Mouse (Mus musculus): ENCODE results near the gene Galm. TPM values are rescaled to one million over a fixed set of nuclear protein-coding genes. Genes with fewer than 3 reads are reported as not detected.

Galm gene
- polyA plus RNA-seq, 1 experiment, result 27.5 TPM

DNA sequence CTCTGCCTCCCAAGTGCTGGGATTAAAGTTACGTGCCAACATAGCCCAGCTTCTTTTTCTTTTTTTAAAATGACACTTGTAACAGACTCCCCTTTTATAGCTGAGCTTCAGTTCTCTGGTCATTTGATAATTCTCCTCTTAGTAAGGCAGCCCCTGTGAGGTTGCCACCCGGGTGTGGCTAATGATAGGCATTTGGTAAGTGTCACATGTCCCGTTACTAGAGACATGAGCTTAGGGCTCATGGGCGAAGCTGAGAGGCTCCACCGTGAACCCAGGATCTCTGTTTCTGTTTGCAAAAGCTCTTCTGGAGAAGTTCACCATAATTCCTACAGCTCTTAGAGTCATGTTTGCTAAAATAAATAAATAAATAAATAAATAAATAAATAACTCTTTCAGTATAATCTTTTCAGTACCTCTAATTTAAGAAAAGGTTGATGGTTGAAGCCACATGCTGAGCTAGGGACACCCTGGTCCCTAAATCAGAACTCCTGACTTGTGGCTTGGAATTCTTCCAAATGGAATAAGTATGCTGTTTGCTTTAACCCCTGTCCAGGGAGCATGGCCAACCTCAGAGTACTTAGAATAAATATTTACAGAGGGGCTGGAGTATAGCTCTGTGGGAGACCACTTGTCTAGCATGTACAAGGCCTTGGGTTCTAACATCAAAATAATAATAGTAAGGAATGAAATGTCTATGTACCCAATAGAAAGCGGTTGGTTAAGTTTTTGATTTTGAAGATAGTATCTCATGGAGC lies 16.4 kb downstream of the Galm start:
- no peak for TF ChIP-seq CTCF (IDR thresholded peaks at IDR 0.05; ENCODE audit: control insufficient read depth, insufficient read depth, insufficient replicate concordance, low read depth, low read length)
- TF ChIP-seq POLR2A (IDR thresholded peaks at IDR 0.05; ENCODE audit: control insufficient read depth, low read depth, low read length), result no peak
- no peak overlapping the region for H3K4me3 ChIP-seq (ENCODE audit: control insufficient read depth, low read depth, low read length)
- H3K36me3 ChIP-seq (ENCODE audit: control insufficient read depth, insufficient read depth, low read length), result no peaks in the 10 kb centered on the region
- no peaks in the 10 kb centered on the region for H3K27me3 ChIP-seq (ENCODE audit: control insufficient read depth, insufficient read depth, low read length)
- peaks cover 12% of the 10 kb centered on the region for H3K4me1 ChIP-seq (ENCODE audit: control insufficient read depth, insufficient read depth, low read length)
- no peak overlapping the region for H3K27ac ChIP-seq (ENCODE audit: control insufficient read depth, insufficient read depth, low read depth, low read length)

DNA sequence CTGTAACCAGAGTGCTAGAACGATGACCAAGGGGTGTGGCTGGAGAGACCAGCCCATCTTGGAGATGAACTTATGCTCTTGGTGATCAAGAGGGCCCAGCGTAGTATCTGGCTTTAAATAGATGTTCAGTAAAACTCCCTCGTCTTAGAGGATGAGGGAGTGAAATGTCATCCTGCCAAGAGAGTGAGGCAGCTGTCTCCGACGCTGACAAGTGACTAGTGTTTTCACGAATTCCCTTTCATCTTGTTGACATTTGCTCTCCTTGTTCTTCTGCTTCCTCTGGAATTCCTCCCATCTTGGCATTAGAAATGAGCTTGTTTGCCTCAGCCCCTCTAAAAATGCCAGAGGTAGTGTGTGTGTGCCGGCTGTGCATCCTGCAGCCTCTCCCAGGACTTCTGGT lies 17.9 kb downstream of the Galm start:
- Histone ChIP-seq H3K4me3 (ENCODE audit: control insufficient read depth, low read depth, low read length) (no peak overlapping the region), H3K36me3 (ENCODE audit: control insufficient read depth, insufficient read depth, low read length) (no peaks in the 10 kb centered on the region), H3K4me1 (ENCODE audit: control insufficient read depth, insufficient read depth, low read length) (peaks cover 10% of the 10 kb centered on the region), H3K27ac (ENCODE audit: control insufficient read depth, insufficient read depth, low read depth, low read length) (no peak overlapping the region), H3K27me3 (ENCODE audit: control insufficient read depth, insufficient read depth, low read length) (no peaks in the 10 kb centered on the region)
- TF ChIP-seq POLR2A (IDR thresholded peaks at IDR 0.05; ENCODE audit: control insufficient read depth, low read depth, low read length), result no peak
- no peak for TF ChIP-seq CTCF (IDR thresholded peaks at IDR 0.05; ENCODE audit: control insufficient read depth, insufficient read depth, insufficient replicate concordance, low read depth, low read length)

DNA sequence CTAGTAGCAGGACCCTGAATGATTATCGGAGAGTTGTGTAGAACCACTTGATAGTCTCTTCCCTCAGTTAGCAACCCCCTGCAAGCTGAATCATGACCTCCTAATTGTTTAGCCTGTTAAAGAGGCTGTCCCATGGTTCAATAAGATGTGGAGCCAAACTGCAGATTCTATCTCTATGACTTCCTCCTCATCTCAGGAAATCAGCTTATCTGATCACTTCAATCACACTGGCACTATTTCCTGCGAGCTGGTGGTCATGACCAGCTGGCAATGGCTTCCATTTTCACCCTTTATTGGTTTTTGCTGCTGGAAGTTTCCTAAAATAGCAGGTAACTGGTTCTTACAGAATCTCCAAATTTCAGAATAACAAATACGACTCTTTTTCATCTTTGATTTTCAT lies 18.5 kb downstream of the Galm start:
- TF ChIP-seq POLR2A (IDR thresholded peaks at IDR 0.05; ENCODE audit: control insufficient read depth, low read depth, low read length), result no peak
- TF ChIP-seq CTCF (IDR thresholded peaks at IDR 0.05; ENCODE audit: control insufficient read depth, insufficient read depth, insufficient replicate concordance, low read depth, low read length), result no peak
- Histone ChIP-seq H3K27me3 (ENCODE audit: control insufficient read depth, insufficient read depth, low read length) (no peaks in the 10 kb centered on the region), H3K4me1 (ENCODE audit: control insufficient read depth, insufficient read depth, low read length) (peaks cover 10% of the 10 kb centered on the region), H3K4me3 (ENCODE audit: control insufficient read depth, low read depth, low read length) (no peak overlapping the region), H3K36me3 (ENCODE audit: control insufficient read depth, insufficient read depth, low read length) (no peaks in the 10 kb centered on the region), H3K27ac (ENCODE audit: control insufficient read depth, insufficient read depth, low read depth, low read length) (no peak overlapping the region)

DNA sequence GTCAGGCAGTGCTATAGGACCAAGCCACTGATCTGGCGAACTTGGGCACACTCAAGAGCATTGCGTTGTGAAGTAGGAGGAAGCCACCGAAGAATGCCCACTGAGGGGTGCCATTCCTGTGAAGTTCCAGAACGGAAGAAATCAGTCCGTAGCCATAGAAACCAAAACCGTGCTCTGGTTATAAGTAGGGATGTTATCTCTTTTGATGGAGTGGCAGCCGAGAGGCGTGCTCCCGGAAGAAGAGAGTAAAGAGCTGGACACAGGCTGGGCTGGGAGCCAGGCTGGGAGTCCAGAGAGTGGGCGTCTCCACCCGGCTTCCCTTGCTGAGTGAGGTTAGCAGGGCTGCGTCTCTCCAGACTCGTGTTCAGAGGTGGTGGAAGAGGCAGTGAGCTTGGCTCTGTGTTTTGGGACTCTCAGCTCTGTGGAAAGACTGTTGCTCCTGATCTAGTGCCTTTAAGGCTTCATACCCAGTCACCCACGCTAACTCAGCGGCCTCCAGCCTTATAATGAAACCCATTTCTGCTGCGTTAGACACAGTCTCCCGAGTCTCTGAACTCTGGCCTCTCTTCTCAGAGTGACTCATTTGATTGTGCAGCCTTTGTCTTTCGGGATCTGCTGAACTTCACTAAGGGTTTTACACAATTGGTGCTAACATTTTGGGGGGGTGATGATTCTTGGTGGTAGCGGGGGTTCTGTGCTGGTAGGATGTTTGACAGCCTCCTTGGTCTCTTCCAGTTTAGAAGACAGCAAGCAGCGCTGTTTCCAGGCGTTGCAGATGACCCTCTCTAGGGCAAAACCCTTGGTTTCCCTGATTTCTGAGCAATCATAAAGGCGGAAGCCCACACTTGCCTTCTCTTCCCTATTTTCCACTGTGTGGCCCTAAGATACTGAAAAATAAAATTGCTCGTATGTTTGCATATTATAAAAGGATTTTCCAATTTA lies 21.1 kb downstream of the Galm start:
- Histone ChIP-seq H3K27me3 (ENCODE audit: control insufficient read depth, insufficient read depth, low read length) (no peaks in the 10 kb centered on the region), H3K4me3 (ENCODE audit: control insufficient read depth, low read depth, low read length) (peak overlapping the region; percentile 74), H3K36me3 (ENCODE audit: control insufficient read depth, insufficient read depth, low read length) (no peaks in the 10 kb centered on the region), H3K4me1 (ENCODE audit: control insufficient read depth, insufficient read depth, low read length) (peaks cover 10% of the 10 kb centered on the region), H3K27ac (ENCODE audit: control insufficient read depth, insufficient read depth, low read depth, low read length) (no peak overlapping the region)
- TF ChIP-seq CTCF (IDR thresholded peaks at IDR 0.05; ENCODE audit: control insufficient read depth, insufficient read depth, insufficient replicate concordance, low read depth, low read length), result no peak
- no peak for TF ChIP-seq POLR2A (IDR thresholded peaks at IDR 0.05; ENCODE audit: control insufficient read depth, low read depth, low read length)

DNA sequence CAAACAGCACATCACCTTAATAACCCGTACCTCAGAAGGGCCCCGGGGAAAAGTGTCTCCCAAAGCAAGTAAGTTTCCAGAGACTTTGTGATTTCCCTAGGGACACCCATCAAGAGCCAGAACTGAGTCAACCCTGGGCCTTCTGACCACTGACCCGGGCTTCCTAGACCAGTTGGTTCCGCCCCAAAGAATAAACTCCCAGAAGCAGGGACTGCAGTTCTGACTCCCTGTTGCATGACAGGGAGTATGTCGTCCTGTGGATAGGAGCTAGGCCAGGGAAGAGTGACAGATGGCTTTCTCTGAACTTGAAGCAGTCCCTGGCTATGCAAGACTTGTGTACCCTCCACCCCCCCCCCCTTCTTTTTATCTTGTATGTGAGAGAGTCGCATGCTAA lies 21.7 kb downstream of the Galm start:
- Histone ChIP-seq H3K36me3 (ENCODE audit: control insufficient read depth, insufficient read depth, low read length) (no peaks in the 10 kb centered on the region), H3K4me1 (ENCODE audit: control insufficient read depth, insufficient read depth, low read length) (peaks cover 10% of the 10 kb centered on the region), H3K27ac (ENCODE audit: control insufficient read depth, insufficient read depth, low read depth, low read length) (no peak overlapping the region), H3K27me3 (ENCODE audit: control insufficient read depth, insufficient read depth, low read length) (no peaks in the 10 kb centered on the region), H3K4me3 (ENCODE audit: control insufficient read depth, low read depth, low read length) (peak overlapping the region; percentile 74)
- TF ChIP-seq CTCF (IDR thresholded peaks at IDR 0.05; ENCODE audit: control insufficient read depth, insufficient read depth, insufficient replicate concordance, low read depth, low read length), result no peak
- no peak for TF ChIP-seq POLR2A (IDR thresholded peaks at IDR 0.05; ENCODE audit: control insufficient read depth, low read depth, low read length)

DNA sequence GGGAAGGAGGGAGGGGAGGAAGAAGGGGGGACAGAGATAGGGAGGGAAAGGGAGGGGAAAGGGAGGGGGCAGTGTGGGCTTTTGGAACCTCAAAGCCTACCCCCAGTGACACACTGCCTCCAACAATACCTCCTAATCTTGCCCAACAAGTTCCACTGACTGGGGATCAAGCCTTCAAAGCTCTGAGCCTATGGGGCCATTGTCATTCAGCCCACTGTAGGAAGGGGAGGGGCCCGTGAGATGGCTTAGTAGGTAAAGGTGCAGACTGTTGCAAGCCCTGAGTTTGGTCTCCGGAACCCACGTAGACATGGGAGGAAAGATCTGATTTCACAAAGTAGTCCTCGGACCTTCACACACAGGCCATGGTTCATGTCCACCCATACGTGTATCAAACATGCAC lies 24.1 kb downstream of the Galm start:
- no peak overlapping the region; the same call in 1 of the 2 replicates for H3K4me3 ChIP-seq (ENCODE audit: control insufficient read depth, low read depth, low read length)
- no peak overlapping the region for H3K27ac ChIP-seq (ENCODE audit: control insufficient read depth, insufficient read depth, low read depth, low read length)
- no peaks in the 10 kb centered on the region for H3K27me3 ChIP-seq (ENCODE audit: control insufficient read depth, insufficient read depth, low read length)
- H3K36me3 ChIP-seq (ENCODE audit: control insufficient read depth, insufficient read depth, low read length), result no peaks in the 10 kb centered on the region
- no peak for TF ChIP-seq POLR2A (IDR thresholded peaks at IDR 0.05; ENCODE audit: control insufficient read depth, low read depth, low read length)
- peaks cover 10% of the 10 kb centered on the region for H3K4me1 ChIP-seq (ENCODE audit: control insufficient read depth, insufficient read depth, low read length)
